Mouse (Mus musculus) midbrain, postnatal 0 days (tissue): Measurements from ENCODE around the gene Akap9. TPM values are rescaled to one million over a fixed set of nuclear protein-coding genes. Genes with fewer than 3 reads are reported as not detected.

Experiments used
- ATAC-seq: fragments of 200-750 bp; cut with Nextera tagmentation; 2 replicates; pipeline ENCODE4 v1.8.0; 2017; ENCODE audit warnings: moderate number of reproducible peaks, mild to moderate bottlenecking, moderate TSS enrichment, moderate library complexity; ENCODE audit not compliant: low FRiP score
- DNase-seq: peaks from one replicate; pipeline ENCODE4 v3.0.0-alpha.2; 2015; ENCODE audit warnings: low spot score
- H3K27ac ChIP-seq: fragments of 300-500 bp; sonication (generic); 2 replicates; pipeline ENCODE4 v1.5.1; 2014; ENCODE audit warnings: low read depth, mild to moderate bottlenecking, low read length, mixed read lengths
- H3K27me3 ChIP-seq: fragments of 300-500 bp; sonication (generic); 2 replicates; pipeline ENCODE4 v1.6.1; 2014; ENCODE audit warnings: low read length, control low read depth, mixed read lengths; ENCODE audit not compliant: insufficient read depth
- H3K36me3 ChIP-seq: fragments of 300-500 bp; sonication (generic); 2 replicates; pipeline ENCODE4 v1.6.1; 2014; ENCODE audit warnings: low read length, control low read depth, mixed read lengths; ENCODE audit not compliant: insufficient read depth
- H3K4me1 ChIP-seq: fragments of 300-500 bp; sonication (generic); 2 replicates; pipeline ENCODE4 v1.6.1; 2014; ENCODE audit warnings: mild to moderate bottlenecking, control low read depth, antibody characterized with exemption, low read length, mixed read lengths; ENCODE audit not compliant: insufficient read depth
- H3K4me2 ChIP-seq: fragments of 300-500 bp; sonication (generic); 2 replicates; pipeline ENCODE4 v1.6.1; 2014; ENCODE audit warnings: low read depth, mild to moderate bottlenecking, low read length, mixed read lengths; ENCODE audit not compliant: poor library complexity, severe bottlenecking
- H3K4me3 ChIP-seq: fragments of 300-500 bp; sonication (generic); 2 replicates; pipeline ENCODE4 v1.5.1; 2014; ENCODE audit warnings: low read depth, mild to moderate bottlenecking, low read length, moderate library complexity
- H3K9ac ChIP-seq: fragments of 300-500 bp; sonication (generic); replicated peaks from 2 replicates; pipeline ENCODE4 v1.6.1; 2014; ENCODE audit warnings: mild to moderate bottlenecking, low read length, moderate library complexity, mixed read lengths; ENCODE audit not compliant: poor library complexity, severe bottlenecking
- H3K9me3 ChIP-seq: fragments of 300-500 bp; sonication (generic); 2 replicates; pipeline ENCODE4 v1.6.1; 2016; ENCODE audit warnings: low read length, control low read depth
- CTCF ChIP-seq: IDR thresholded peaks from 2 replicates; pipeline ENCODE4 v1.5.1; 2016; ENCODE audit warnings: antibody characterized with exemption, mild to moderate bottlenecking
- WGBS: fragments of 180-500 bp; shearing (Covaris S2); extraction: QIAGEN DNeasy Blood & Tissue Kit; methylation state at CpG from one replicate; pipeline ENCODE4 v1.1.7; 2014; 5-methylcytosine and 5-hydroxymethylcytosine counted together
- polyA plus RNA-seq: library from polyadenylated mRNA; unstranded; fragments of >200 nt; fragmentation: Nextera tagmentation; extraction: Ambion mirVana; gene quantifications from 2 replicates; pipeline ENCODE4 v1.2.1, GENCODE M21; 2015
- total RNA-seq: library from RNA; depleted of rRNA; stranded (reverse); fragments of >200 nt; gene quantifications from 2 replicates; pipeline ENCODE4 v1.2.3, GENCODE M21; 2014

Akap9 gene
- total and polyA plus RNA-seq, 2 experiments from 2014 or later = 43.6 to 284 TPM

- no peak for TF ChIP-seq CTCF
- Histone ChIP-seq H3K27me3 (no peaks in the 10 kb centered on the region), H3K27ac (no peak overlapping the region), H3K9ac (no peak overlapping the region), H3K4me1 (no peaks in the 10 kb centered on the region), H3K9me3 (no peaks in the 10 kb centered on the region), H3K4me3 (no peak overlapping the region), H3K36me3 (peaks cover 35% of the 10 kb centered on the region), H3K4me2 (no peak overlapping the region)
- 88% methylated on average over 8 of the region's 8 CpGs for WGBS
- ATAC-seq (no peak), DNase-seq (no peak)
Measured at GRCm38 (mm10) chr5:4039351-4039750, 111.5 kb downstream of the Akap9 start.

GRCm38 (mm10) chr5:4040372-4040771 is 112.5 kb downstream of the Akap9 start:
- DNase-seq (no peak), ATAC-seq (no peak)
- Histone ChIP-seq H3K27me3 (no peaks in the 10 kb centered on the region), H3K27ac (no peak overlapping the region), H3K9me3 (no peaks in the 10 kb centered on the region), H3K4me2 (no peak overlapping the region), H3K9ac (no peak overlapping the region), H3K36me3 (peaks cover 37% of the 10 kb centered on the region), H3K4me1 (no peaks in the 10 kb centered on the region), H3K4me3 (no peak overlapping the region)
- WGBS = 87% methylated on average over 6 of the region's 6 CpGs
- no peak for TF ChIP-seq CTCF

- Histone ChIP-seq H3K9me3 (no peaks in the 10 kb centered on the region), H3K4me2 (no peak overlapping the region), H3K4me3 (no peak overlapping the region), H3K27ac (no peak overlapping the region), H3K9ac (no peak overlapping the region), H3K36me3 (peaks cover 39% of the 10 kb centered on the region), H3K4me1 (no peaks in the 10 kb centered on the region), H3K27me3 (no peaks in the 10 kb centered on the region)
- no peak for DNase-seq
- no peak for TF ChIP-seq CTCF
- no peak for ATAC-seq
- 94% methylated on average over 2 of the region's 2 CpGs for WGBS
Measured at GRCm38 (mm10) chr5:4040922-4041321, 113.1 kb downstream of the Akap9 start.

GRCm38 (mm10) chr5:4060313-4060712 is 132.5 kb downstream of the Akap9 start:
- Histone ChIP-seq H3K4me3 (no peak overlapping the region), H3K4me1 (no peaks in the 10 kb centered on the region), H3K9me3 (no peaks in the 10 kb centered on the region), H3K36me3 (peaks cover 62% of the 10 kb centered on the region), H3K4me2 (no peak overlapping the region), H3K9ac (no peak overlapping the region), H3K27ac (no peak overlapping the region), H3K27me3 (no peaks in the 10 kb centered on the region)
- 95% methylated on average over 8 of the region's 8 CpGs for WGBS
- TF ChIP-seq CTCF = no peak
- no peak for DNase-seq
- ATAC-seq = no peak

- 95% methylated on average over 18 of the region's 18 CpGs for WGBS
- H3K4me3 ChIP-seq = no peak overlapping the region
- H3K9ac ChIP-seq = no peak overlapping the region
- H3K9me3 ChIP-seq = no peaks in the 10 kb centered on the region
- no peak for ATAC-seq
- TF ChIP-seq CTCF = no peak
- no peaks in the 10 kb centered on the region for H3K27me3 ChIP-seq
- H3K4me2 ChIP-seq = no peak overlapping the region
- no peaks in the 10 kb centered on the region for H3K4me1 ChIP-seq
- H3K36me3 ChIP-seq = peaks cover 70% of the 10 kb centered on the region
- H3K27ac ChIP-seq = no peak overlapping the region
- no peak for DNase-seq
Measured at GRCm38 (mm10) chr5:4066476-4067115, 138.7 kb downstream of the Akap9 start.

GRCm38 (mm10) chr5:4067203-4067602 is 139.3 kb downstream of the Akap9 start:
- no peak for TF ChIP-seq CTCF
- no peak overlapping the region for H3K9ac ChIP-seq
- H3K4me2 ChIP-seq = no peak overlapping the region
- H3K36me3 ChIP-seq = peaks cover 74% of the 10 kb centered on the region
- H3K4me3 ChIP-seq = no peak overlapping the region
- 90% methylated on average over 3 of the region's 3 CpGs for WGBS
- no peaks in the 10 kb centered on the region for H3K27me3 ChIP-seq
- DNase-seq (no peak), ATAC-seq (no peak)
- no peaks in the 10 kb centered on the region for H3K4me1 ChIP-seq
- H3K9me3 ChIP-seq = no peaks in the 10 kb centered on the region
- no peak overlapping the region for H3K27ac ChIP-seq
